Mouse (Mus musculus) midbrain, embryonic 13.5 days (tissue): ENCODE measurements around the gene Usp15. TPM values are rescaled to one million over a fixed set of nuclear protein-coding genes. Genes with fewer than 3 reads are reported as not detected.
"Not testable (repeated sequence)": the region's sequence is repeated elsewhere in the genome, so short reads cannot be mapped to it uniquely, and the experiment has no call there.

ENCODE experiments used
- ATAC-seq: fragments of 200-750 bp; cut with Nextera tagmentation; 2 replicates; pipeline ENCODE4 v1.8.0; 2017; ENCODE audit warnings: mild to moderate bottlenecking, moderate TSS enrichment, moderate library complexity
- H3K27ac ChIP-seq: fragments of 300-500 bp; sonication (generic); 2 replicates; pipeline ENCODE4 v1.5.1; 2015; ENCODE audit warnings: inconsistent platforms, mild to moderate bottlenecking, moderate library complexity
- H3K27me3 ChIP-seq: fragments of 300-500 bp; sonication (generic); 2 replicates; pipeline ENCODE4 v1.6.1; 2015; ENCODE audit warnings: mild to moderate bottlenecking, inconsistent platforms
- H3K36me3 ChIP-seq: fragments of 300-500 bp; sonication (generic); 2 replicates; pipeline ENCODE4 v1.6.1; 2015; ENCODE audit warnings: mild to moderate bottlenecking, inconsistent platforms
- H3K4me1 ChIP-seq: fragments of 300-500 bp; sonication (generic); replicated peaks from 2 replicates; pipeline ENCODE4 v1.6.1; 2015; ENCODE audit warnings: inconsistent platforms
- H3K4me2 ChIP-seq: fragments of 300-500 bp; sonication (generic); replicated peaks from 2 replicates; pipeline ENCODE4 v1.6.1; 2015; ENCODE audit warnings: moderate library complexity, mild to moderate bottlenecking, inconsistent platforms
- H3K4me3 ChIP-seq: fragments of 300-500 bp; sonication (generic); replicated peaks from 2 replicates; pipeline ENCODE4 v1.5.1; 2015; ENCODE audit warnings: mild to moderate bottlenecking, inconsistent platforms
- H3K9ac ChIP-seq: fragments of 300-500 bp; sonication (generic); replicated peaks from 2 replicates; pipeline ENCODE4 v1.6.1; 2015; ENCODE audit warnings: mild to moderate bottlenecking, inconsistent platforms
- H3K9me3 ChIP-seq: fragments of 300-500 bp; sonication (generic); 2 replicates; pipeline ENCODE4 v1.6.1; 2016; ENCODE audit warnings: mild to moderate bottlenecking, inconsistent platforms
- WGBS: fragments of 180-500 bp; shearing (Covaris S2); methylation state at CpG from one replicate; pipeline ENCODE4 v1.1.7; 2015; 5-methylcytosine and 5-hydroxymethylcytosine counted together
- polyA plus RNA-seq: library from polyadenylated mRNA; unstranded; fragments of >200 nt; fragmentation: Nextera tagmentation; extraction: Ambion mirVana; gene quantifications from 2 replicates; pipeline ENCODE4 v1.2.1, GENCODE M21; 2015

Gene Usp15
- polyA plus RNA-seq, result 60.2 and 67.7 TPM in 2 replicates

GRCm38 (mm10) chr10:123196835-123197559, at the start of gene Usp15:
Usp15 (minus strand) TSS chr10:123196995.
- peak within 1 kb of the TSS; percentile 95 for H3K27ac ChIP-seq
- H3K9me3 ChIP-seq, result no peaks in the 10 kb centered on the region
- H3K27me3 ChIP-seq, result no peaks in the 10 kb centered on the region
- peaks cover 23% of the 10 kb centered on the region for H3K4me1 ChIP-seq
- under 1% methylated on average over 66 of the region's 66 CpGs for WGBS
- peak within 1 kb of the TSS; percentile 94 for H3K4me3 ChIP-seq
- peak; percentile 96 for ATAC-seq
- peak within 1 kb of the TSS; percentile 67 for H3K4me2 ChIP-seq
- H3K9ac ChIP-seq, result peak within 1 kb of the TSS; percentile 93
- no peaks in the 10 kb centered on the region for H3K36me3 ChIP-seq

DNA sequence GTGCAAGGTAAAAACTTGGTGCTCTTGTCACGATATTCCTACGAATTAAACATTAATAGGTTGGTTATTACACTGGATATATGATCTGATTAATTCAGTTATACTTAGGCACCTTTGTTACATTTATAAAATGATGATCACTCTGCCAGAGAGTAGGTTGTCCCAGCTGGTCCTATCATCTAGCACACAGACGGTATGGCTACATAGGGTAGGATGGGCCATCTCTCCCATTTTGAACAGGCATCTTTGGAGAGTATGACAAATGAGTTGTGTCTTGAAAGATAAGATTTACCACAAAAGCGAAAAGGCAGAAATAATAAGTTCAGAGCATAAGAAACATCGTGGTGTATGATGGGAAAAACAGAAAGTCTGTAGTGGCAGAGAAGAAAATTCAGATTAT, 32.6 kb upstream of the Usp15 start:
- Histone ChIP-seq H3K27me3 (no peaks in the 10 kb centered on the region), H3K9me3 (no peaks in the 10 kb centered on the region), H3K4me1 (no peaks in the 10 kb centered on the region), H3K27ac (no peak overlapping the region), H3K4me2 (no peak overlapping the region), H3K36me3 (no peaks in the 10 kb centered on the region), H3K9ac (no peak overlapping the region), H3K4me3 (no peak overlapping the region)
- WGBS, result 90% methylated on average over 5 of the region's 5 CpGs
- ATAC-seq, result no peak

- no peaks in the 10 kb centered on the region for H3K4me1 ChIP-seq
- WGBS, result 95% methylated on average over 5 of the region's 5 CpGs
- H3K9ac ChIP-seq, result no peak overlapping the region
- no peaks in the 10 kb centered on the region for H3K27me3 ChIP-seq
- ATAC-seq, result no peak
- H3K9me3 ChIP-seq, result no peaks in the 10 kb centered on the region
- H3K36me3 ChIP-seq, result no peaks in the 10 kb centered on the region
- H3K4me3 ChIP-seq, result no peak overlapping the region
- no peak overlapping the region for H3K4me2 ChIP-seq
- no peak overlapping the region for H3K27ac ChIP-seq
These were observed 26.0 kb upstream of the Usp15 start for GRCm38 (mm10) chr10:123222785-123223184.

DNA sequence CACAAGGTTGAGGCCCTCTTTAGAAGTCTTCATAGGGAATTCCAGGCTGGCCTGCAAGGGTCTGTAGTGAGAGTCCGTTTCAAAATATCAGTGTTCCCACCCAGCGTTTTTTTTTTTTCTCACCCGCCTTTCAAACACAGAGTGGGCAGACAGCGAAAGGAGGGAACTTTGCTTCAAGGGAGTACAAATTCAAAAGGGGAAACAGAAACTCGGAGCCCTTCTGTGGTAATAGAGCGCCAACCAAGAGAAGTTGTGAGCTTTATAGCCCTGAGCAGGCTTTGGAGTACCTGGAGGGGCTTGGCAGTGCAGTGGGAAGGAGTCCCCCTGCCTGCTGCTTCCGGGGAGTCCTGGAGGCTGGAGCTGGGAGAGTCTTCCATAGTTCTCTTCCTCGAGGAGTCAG, 12.7 kb upstream of the Usp15 start:
- no peak overlapping the region for H3K9ac ChIP-seq

DNA sequence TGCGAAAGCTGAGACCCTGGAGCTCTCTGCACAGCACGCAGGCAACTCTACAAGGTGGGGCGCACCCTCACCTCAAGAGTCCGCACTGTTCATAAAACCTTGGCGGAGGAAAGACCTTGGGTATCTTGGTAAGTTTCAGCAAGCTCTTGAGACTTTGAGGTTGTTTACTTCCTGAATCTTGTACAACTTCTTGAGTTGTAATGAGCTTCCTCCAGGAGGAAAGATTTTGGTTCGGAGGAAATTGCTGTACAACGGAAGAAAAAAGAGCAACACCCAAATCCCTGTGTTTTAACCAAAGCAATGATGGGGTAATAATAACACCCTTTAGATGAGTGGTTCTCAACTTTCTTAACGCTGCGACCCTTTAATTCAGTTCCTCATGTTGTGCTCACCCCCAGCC, 11.5 kb upstream of the Usp15 start:
- Histone ChIP-seq H3K4me2 (no peak overlapping the region), H3K27ac (no peak overlapping the region), H3K4me3 (no peak overlapping the region), H3K4me1 (no peaks in the 10 kb centered on the region), H3K36me3 (no peaks in the 10 kb centered on the region), H3K9ac (no peak overlapping the region), H3K27me3 (no peaks in the 10 kb centered on the region), H3K9me3 (no peaks in the 10 kb centered on the region)
- no peak for ATAC-seq
- 95% methylated on average over 9 of the region's 9 CpGs for WGBS

More for the DNA sequence above, 12.7 kb upstream of the Usp15 start:
- no peaks in the 10 kb centered on the region for H3K27me3 ChIP-seq
- no peaks in the 10 kb centered on the region for H3K36me3 ChIP-seq
- no peaks in the 10 kb centered on the region for H3K9me3 ChIP-seq
- H3K4me2 ChIP-seq, result no peak overlapping the region
- H3K4me3 ChIP-seq, result no peak overlapping the region
- H3K4me1 ChIP-seq, result no peaks in the 10 kb centered on the region
- ATAC-seq, result no peak
- 82% methylated on average over 8 of the region's 8 CpGs for WGBS
- H3K27ac ChIP-seq, result no peak overlapping the region

GRCm38 (mm10) chr10:123206074-123206473, 9.3 kb upstream of the Usp15 start:
- no peaks in the 10 kb centered on the region for H3K9me3 ChIP-seq
- no peak for ATAC-seq
- no peak overlapping the region for H3K27ac ChIP-seq
- no peak overlapping the region for H3K4me2 ChIP-seq
- H3K27me3 ChIP-seq, result no peaks in the 10 kb centered on the region
- H3K36me3 ChIP-seq, result no peaks in the 10 kb centered on the region
- no peak overlapping the region for H3K4me3 ChIP-seq
- 91% methylated on average over 6 of the region's 6 CpGs for WGBS
- no peaks in the 10 kb centered on the region for H3K4me1 ChIP-seq
- H3K9ac ChIP-seq, result no peak overlapping the region

DNA sequence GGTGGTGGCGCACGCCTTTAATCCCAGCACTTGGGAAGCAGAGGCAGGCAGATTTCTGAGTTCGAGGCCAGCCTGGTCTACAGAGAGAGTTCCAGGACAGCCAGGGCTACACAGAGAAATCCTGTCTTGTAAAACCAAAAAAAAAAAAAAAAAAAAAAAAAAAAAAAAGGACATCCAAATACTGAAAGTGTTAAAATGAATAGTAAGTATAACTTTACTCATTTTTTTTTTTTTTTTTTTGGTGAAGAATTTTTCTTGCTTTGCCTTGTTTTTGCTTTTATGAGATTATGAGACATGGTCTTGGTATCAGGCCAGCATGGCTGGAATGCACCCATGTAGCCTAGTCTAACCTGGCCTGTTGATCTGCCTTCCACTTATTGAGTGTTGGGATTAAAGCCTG, 8.6 kb upstream of the Usp15 start:
- not testable (repeated sequence) for ATAC-seq, H3K36me3 ChIP-seq, H3K4me3 ChIP-seq, H3K9ac ChIP-seq, H3K4me2 ChIP-seq, H3K4me1 ChIP-seq, H3K27ac ChIP-seq, H3K27me3 ChIP-seq, H3K9me3 ChIP-seq
- 96% methylated on average over 3 of the region's 3 CpGs for WGBS

DNA sequence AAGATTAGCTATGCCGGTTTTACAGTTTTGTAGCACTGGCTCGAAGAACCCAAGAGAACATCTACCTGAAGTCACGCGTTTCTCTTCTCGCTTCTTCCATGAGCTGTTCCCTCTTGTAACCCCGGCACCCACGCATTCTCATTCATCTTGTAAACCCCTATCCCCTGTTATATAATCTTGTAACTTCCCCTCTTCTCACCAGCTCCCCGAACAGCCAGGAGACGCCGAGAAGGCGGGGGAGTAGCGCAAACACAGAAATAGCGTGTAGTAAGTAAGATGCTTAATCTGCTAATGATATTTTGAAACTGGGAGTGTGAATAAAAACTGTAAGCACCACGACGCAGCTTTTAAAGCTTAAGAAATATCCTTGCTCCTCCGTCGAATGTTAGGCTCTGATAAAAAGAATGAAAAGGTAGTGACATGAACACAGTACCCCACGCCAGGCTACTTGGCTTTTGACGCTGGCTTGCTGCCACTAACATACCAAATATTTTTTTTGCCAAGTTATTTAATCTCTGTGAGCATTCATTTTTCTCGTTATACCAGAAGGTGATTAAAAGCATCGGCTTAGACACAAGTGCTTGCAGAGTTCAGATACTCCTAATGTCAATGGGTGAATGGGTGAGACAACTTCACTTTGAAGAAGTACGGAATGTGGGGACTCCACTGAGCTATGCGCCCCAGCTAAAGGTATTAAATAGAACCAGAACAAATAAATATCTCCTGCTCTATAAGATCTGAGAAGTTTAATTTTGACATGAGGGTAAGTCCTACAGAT, 5.4 kb upstream of the Usp15 start:
- Histone ChIP-seq H3K9ac (no peak overlapping the region), H3K27me3 (no peaks in the 10 kb centered on the region), H3K27ac (no peak overlapping the region), H3K36me3 (no peaks in the 10 kb centered on the region), H3K9me3 (no peaks in the 10 kb centered on the region), H3K4me1 (0 out of 2 replicates have a peak, but pooled peaks cover 4% of the 10 kb centered on the region), H3K4me2 (no peak overlapping the region), H3K4me3 (no peak overlapping the region)
- ATAC-seq, result no peak
- WGBS, result 89% methylated on average over 23 of the region's 23 CpGs

DNA sequence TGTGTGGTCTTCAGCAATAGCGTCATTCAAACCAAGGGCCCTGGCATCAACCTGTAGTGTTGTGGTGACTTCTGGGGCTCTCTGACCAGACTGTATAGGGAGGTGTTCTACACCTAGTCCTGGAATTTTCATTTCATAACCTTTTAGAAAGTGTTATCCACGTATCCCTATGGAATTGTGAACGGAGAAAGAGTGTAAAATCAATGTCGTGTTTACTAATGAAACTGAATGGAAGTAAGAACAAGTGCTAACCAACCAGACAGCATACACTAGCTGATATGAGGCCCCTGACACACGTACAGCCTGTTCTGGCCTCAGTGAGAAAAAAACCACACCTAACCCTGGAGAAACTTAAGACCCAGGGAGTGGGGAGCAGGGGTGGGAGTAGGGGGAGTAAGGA, 4.6 kb upstream of the Usp15 start:
- H3K4me1 ChIP-seq, result 0 out of 2 replicates have a peak, but pooled peaks cover 4% of the 10 kb centered on the region
- H3K36me3 ChIP-seq, result no peaks in the 10 kb centered on the region
- WGBS, result 88% methylated on average over 5 of the region's 5 CpGs

DNA sequence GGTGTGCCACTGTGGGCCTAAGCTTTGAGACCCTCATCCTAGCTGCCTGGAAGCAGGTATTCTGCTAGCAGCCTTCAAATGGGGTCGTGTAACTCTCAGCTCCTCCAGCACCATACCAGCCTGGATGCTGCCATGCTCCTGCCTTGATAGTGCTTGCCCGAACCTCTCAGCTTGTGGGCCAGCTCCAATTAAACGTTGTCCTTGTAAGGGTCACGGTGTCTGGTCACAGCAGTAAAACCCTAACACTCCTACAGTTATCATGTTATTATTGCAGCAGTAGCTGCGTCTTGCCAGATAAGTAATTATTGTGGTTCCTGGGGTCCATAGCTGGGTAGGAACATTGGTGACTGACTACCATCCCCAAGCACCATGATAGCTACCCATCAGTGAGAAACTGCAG, 4.2 kb upstream of the Usp15 start:
- Histone ChIP-seq H3K36me3 (no peaks in the 10 kb centered on the region), H3K4me3 (no peak overlapping the region), H3K9me3 (no peaks in the 10 kb centered on the region), H3K27me3 (no peaks in the 10 kb centered on the region), H3K4me2 (no peak overlapping the region), H3K4me1 (0 out of 2 replicates have a peak, but pooled peaks cover 4% of the 10 kb centered on the region), H3K9ac (no peak overlapping the region), H3K27ac (no peak overlapping the region)
- WGBS, result 97% methylated on average over 5 of the region's 5 CpGs
- no peak for ATAC-seq

More for the DNA sequence above, 4.6 kb upstream of the Usp15 start:
- H3K4me2 ChIP-seq, result no peak overlapping the region
- H3K27ac ChIP-seq, result no peak overlapping the region
- H3K4me3 ChIP-seq, result no peak overlapping the region
- H3K27me3 ChIP-seq, result no peaks in the 10 kb centered on the region
- H3K9me3 ChIP-seq, result no peaks in the 10 kb centered on the region
- no peak overlapping the region for H3K9ac ChIP-seq
- ATAC-seq, result no peak

- 93% methylated on average over 8 of the region's 8 CpGs for WGBS
- Histone ChIP-seq H3K27me3 (no peaks in the 10 kb centered on the region), H3K4me2 (no peak overlapping the region), H3K36me3 (no peaks in the 10 kb centered on the region), H3K9ac (no peak overlapping the region), H3K4me3 (no peak overlapping the region), H3K27ac (no peak overlapping the region), H3K4me1 (peaks cover 9% of the 10 kb centered on the region), H3K9me3 (no peaks in the 10 kb centered on the region)
- no peak for ATAC-seq
These were observed 3.5 kb upstream of the Usp15 start for GRCm38 (mm10) chr10:123200320-123200659.

GRCm38 (mm10) chr10:123199615-123200319, 3.0 kb upstream of the Usp15 start:
- no peaks in the 10 kb centered on the region for H3K9me3 ChIP-seq
- 89% methylated on average over 19 of the region's 19 CpGs for WGBS
- peaks cover 13% of the 10 kb centered on the region for H3K4me1 ChIP-seq
- H3K27ac ChIP-seq, result no peak overlapping the region
- H3K36me3 ChIP-seq, result no peaks in the 10 kb centered on the region
- ATAC-seq, result no peak
- no peak overlapping the region for H3K4me3 ChIP-seq
- H3K27me3 ChIP-seq, result no peaks in the 10 kb centered on the region
- H3K4me2 ChIP-seq, result no peak overlapping the region
- no peak overlapping the region for H3K9ac ChIP-seq
